Mouse (Mus musculus): ENCODE data around the gene Gbe1. TPM values are rescaled to one million over a fixed set of nuclear protein-coding genes. Genes with fewer than 3 reads are reported as not detected.

Gene Gbe1
- total and polyA plus RNA-seq, 2 experiments from 2014 or later, result 57.6 to 72.4 TPM

GRCm38 (mm10) chr16:70618168-70618567 lies 304.4 kb downstream of the Gbe1 start:
- Histone ChIP-seq H3K9ac (replicated peaks; ENCODE audit: low read depth, low read length) (no peak overlapping the region), H3K4me2 (ENCODE audit: low read depth, low read length) (no peak overlapping the region), H3K27ac (ENCODE audit: low read depth) (no peak overlapping the region), H3K36me3 (replicated peaks; ENCODE audit: control insufficient read depth, insufficient read depth, low read length) (no peaks in the 10 kb centered on the region), H3K4me3 (ENCODE audit: low read depth, low read length) (no peak overlapping the region), H3K9me3 (replicated peaks; ENCODE audit: control insufficient read depth, low read length) (no peaks in the 10 kb centered on the region), H3K4me1 (ENCODE audit: control insufficient read depth, insufficient read depth) (no peaks in the 10 kb centered on the region), H3K27me3 (ENCODE audit: control insufficient read depth, insufficient read depth, low read length) (no peaks in the 10 kb centered on the region)
- ATAC-seq (ENCODE audit: insufficient read depth, low read depth) (no peak), DNase-seq (ENCODE audit: low spot score) (no peak)
- WGBS, result 82% methylated on average over 3 of the region's 3 CpGs
- TF ChIP-seq CTCF (IDR thresholded peaks at IDR 0.05; ENCODE audit: low read depth) (no peak), EP300 (IDR thresholded peaks at IDR 0.05; ENCODE audit: low read depth) (no peak)

Measured in heart, postnatal 0 days (tissue).